In genomic region chr11:64461746-64462145, GRCm38 (mm10) we compare ENCODE assay signal across 39 mouse cellular contexts. TPM values are rescaled to one million over a fixed set of nuclear protein-coding genes. Genes with fewer than 3 reads are reported as not detected.
"Had no signal": no experiment of that assay in that cellular context is flagged by ENCODE, and none has a peak within 500 bp of the region (broad histone marks: within the 10 kb centered on the region; RNA-seq: fewer than 3 reads in every experiment).

No protein-coding gene starts in this region.

- H3K4me3 ChIP-seq: heart, embryonic 10.5 days; heart, embryonic 12.5 days; heart, embryonic 13.5 days; heart, embryonic 15.5 days; hindbrain, embryonic 10.5 days; hindbrain, embryonic 12.5 days; hindbrain, embryonic 13.5 days; hindbrain, embryonic 15.5 days; intestine, embryonic 15.5 days; kidney, embryonic 15.5 days; layer of hippocampus, adult 2 months had no signal

- H3K4me2 ChIP-seq: heart, embryonic 11.5 days; heart, embryonic 12.5 days; heart, embryonic 13.5 days; heart, embryonic 15.5 days; hindbrain, embryonic 12.5 days; hindbrain, embryonic 13.5 days; hindbrain, embryonic 14.5 days; hindbrain, embryonic 15.5 days; intestine, embryonic 15.5 days; kidney, embryonic 15.5 days had no signal

- H3K27ac ChIP-seq: heart, embryonic 10.5 days; heart, embryonic 13.5 days; heart, embryonic 15.5 days; hindbrain, embryonic 10.5 days; hindbrain, embryonic 12.5 days; hindbrain, embryonic 13.5 days; hindbrain, embryonic 14.5 days; hindbrain, embryonic 15.5 days; hindbrain, postnatal 0 days; intestine, embryonic 15.5 days; kidney, embryonic 15.5 days; kidney, postnatal 0 days; layer of hippocampus, adult 2 months had no signal

- DNase-seq: heart, postnatal 10 days; heart, postnatal 14 days; heart, postnatal 36 days; heart, postnatal 4 days; kidney, adult 11 months; kidney, adult 18-20 months; kidney, adult 2 months; kidney, adult 8-10 months; kidney, adult 9 months; kidney, postnatal 10 days; kidney, postnatal 14 days; kidney, postnatal 25 days; kidney, postnatal 36 days; kidney, postnatal 4 days; layer of hippocampus, adult 9-11 months; layer of hippocampus, postnatal 36 days had no signal

- H3K4me1 ChIP-seq: heart, embryonic 12.5 days; heart, embryonic 13.5 days; heart, embryonic 15.5 days; hindbrain, embryonic 10.5 days; hindbrain, embryonic 12.5 days; hindbrain, embryonic 13.5 days; hindbrain, embryonic 15.5 days; intestine, embryonic 15.5 days had no signal

- ATAC-seq: hindbrain, embryonic 16.5 days; hindbrain, postnatal 0 days; inflammation-experienced regulatory T-cells, adult 6 months; intestine, embryonic 15.5 days; intestine, embryonic 16.5 days; intestine, postnatal 0 days had no signal

- H3K9ac ChIP-seq: heart, embryonic 12.5 days; heart, embryonic 13.5 days; heart, embryonic 15.5 days; hindbrain, embryonic 12.5 days; hindbrain, embryonic 13.5 days; hindbrain, embryonic 14.5 days; hindbrain, embryonic 15.5 days; intestine, embryonic 15.5 days; kidney, embryonic 15.5 days had no signal

- H3K9me3 ChIP-seq: heart, embryonic 10.5 days; heart, embryonic 12.5 days; heart, embryonic 13.5 days; heart, embryonic 15.5 days; hindbrain, embryonic 10.5 days; hindbrain, embryonic 12.5 days; hindbrain, embryonic 13.5 days; hindbrain, embryonic 15.5 days; intestine, embryonic 15.5 days; kidney, embryonic 15.5 days had no signal

- H3K27me3 ChIP-seq: heart, embryonic 12.5 days; hindbrain, embryonic 12.5 days; hindbrain, embryonic 13.5 days; hindbrain, embryonic 15.5 days; intestine, embryonic 15.5 days had no signal

- H3K36me3 ChIP-seq: heart, embryonic 10.5 days; heart, embryonic 12.5 days; heart, embryonic 13.5 days; heart, embryonic 15.5 days; hindbrain, embryonic 10.5 days; hindbrain, embryonic 12.5 days; hindbrain, embryonic 13.5 days; hindbrain, embryonic 15.5 days; intestine, embryonic 15.5 days; kidney, embryonic 15.5 days had no signal

RNA-seq across cellular contexts. Expression of gene F930015N05Rik, which starts 25.3 kb away (rescaled TPM):
- total RNA-seq: heart, postnatal 4 days; hematopoietic stem cell, adult 5-6 weeks; layer of hippocampus, postnatal 14 days had no signal
- polyA plus RNA-seq: heart, embryonic 12.5 days; heart, embryonic 16.5 days; heart, postnatal 0 days; inflammation-experienced regulatory T-cells, adult 6 months; intestine, postnatal 0 days had no signal

RNA-seq across cellular contexts. Expression of gene Hs3st3a1, which starts 26.6 kb away (rescaled TPM):
- total RNA-seq: hematopoietic stem cell, adult 5-6 weeks had no signal
- polyA plus RNA-seq: inflammation-experienced regulatory T-cells, adult 6 months had no signal
